Mouse (Mus musculus): ENCODE data around the gene Adra1b. TPM values are rescaled to one million over a fixed set of nuclear protein-coding genes. Genes with fewer than 3 reads are reported as not detected.

Adra1b gene
- polyA plus RNA-seq, 1 experiment from 2014 or later = 1.4 TPM

DNA sequence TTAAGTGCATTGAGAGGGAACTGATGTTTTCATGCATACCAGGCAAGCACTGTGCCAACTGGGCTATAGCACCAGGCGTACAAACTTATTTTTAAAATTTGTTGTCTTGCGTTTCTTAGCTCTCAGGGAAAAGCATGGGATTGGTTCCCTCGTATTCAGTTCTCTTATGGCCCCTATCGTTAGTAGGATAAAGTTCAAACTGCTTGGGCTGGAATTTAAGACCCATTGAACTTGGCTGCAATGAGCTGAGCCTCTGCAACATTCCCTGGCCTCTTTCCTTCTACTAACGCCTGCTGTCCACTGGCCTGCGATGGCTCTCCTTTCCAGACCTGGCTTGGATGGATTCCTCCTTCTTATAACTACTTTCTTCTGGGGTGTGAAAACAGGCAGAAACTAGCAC, 110.6 kb downstream of the Adra1b start:
- Histone ChIP-seq H3K36me3 (no peaks in the 10 kb centered on the region), H3K4me1 (no peaks in the 10 kb centered on the region), H3K27me3 (no peaks in the 10 kb centered on the region), H3K4me3 (no peak overlapping the region), H3K27ac (replicated peaks) (no peak overlapping the region), H3K9me3 (no peaks in the 10 kb centered on the region), H3K4me2 (replicated peaks) (no peak overlapping the region), H3K9ac (replicated peaks) (no peak overlapping the region)
- ATAC-seq (replicated peaks) = no peak
- 87% methylated on average over 6 of the region's 6 CpGs for WGBS

DNA sequence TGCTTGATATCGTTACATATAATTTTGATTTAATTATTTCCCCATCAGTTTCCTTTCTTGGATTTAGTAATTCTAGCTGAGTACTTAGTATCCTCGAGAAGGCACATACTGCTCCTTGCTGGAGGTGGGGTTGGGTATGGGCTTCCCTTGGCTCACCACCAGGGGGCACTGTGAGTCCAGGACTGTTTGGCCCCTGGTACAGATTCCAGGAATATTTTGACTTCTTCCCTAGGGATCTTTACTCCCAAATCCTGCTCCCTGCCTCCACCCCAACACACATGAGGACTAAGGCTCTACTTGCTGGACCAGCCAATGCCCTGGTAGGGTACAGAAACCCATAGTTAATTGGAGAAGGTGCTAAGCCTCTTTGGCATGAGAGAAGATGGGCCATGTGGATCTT, 117.2 kb downstream of the Adra1b start:
- no peaks in the 10 kb centered on the region for H3K36me3 ChIP-seq
- H3K9me3 ChIP-seq = no peaks in the 10 kb centered on the region
- H3K9ac ChIP-seq (replicated peaks) = no peak overlapping the region
- 8% methylated on average over 2 of the region's 2 CpGs for WGBS
- H3K4me2 ChIP-seq (replicated peaks) = no peak overlapping the region
- H3K4me1 ChIP-seq = no peaks in the 10 kb centered on the region
- H3K4me3 ChIP-seq = no peak overlapping the region
- H3K27me3 ChIP-seq = no peaks in the 10 kb centered on the region
- peak; percentile 79 for ATAC-seq (replicated peaks)
- no peak overlapping the region for H3K27ac ChIP-seq (replicated peaks)

DNA sequence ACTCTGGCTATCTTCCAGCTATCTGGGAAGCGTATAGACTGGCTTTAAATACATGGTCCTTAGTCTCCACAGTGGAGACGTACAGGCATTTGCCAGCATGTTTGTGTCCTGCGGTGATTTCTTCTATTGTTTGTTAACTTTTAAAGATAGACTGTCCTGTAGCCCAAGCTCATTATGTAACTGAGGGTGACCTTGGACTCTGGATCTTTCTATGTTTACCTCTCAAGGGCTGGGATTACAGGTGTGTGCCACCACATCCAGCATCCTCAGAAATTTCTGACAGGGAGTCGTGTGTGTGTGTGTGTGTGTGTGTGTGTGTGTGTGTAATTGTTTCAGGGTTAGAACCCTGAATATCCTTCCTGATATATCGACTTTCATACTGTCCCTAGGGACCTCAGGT, 117.9 kb downstream of the Adra1b start:
- Histone ChIP-seq H3K9me3 (no peaks in the 10 kb centered on the region), H3K4me3 (no peak overlapping the region), H3K4me2 (replicated peaks) (no peak overlapping the region), H3K9ac (replicated peaks) (no peak overlapping the region), H3K4me1 (no peaks in the 10 kb centered on the region), H3K27me3 (0 out of 2 replicates have a peak, but pooled peaks cover 2% of the 10 kb centered on the region), H3K27ac (replicated peaks) (no peak overlapping the region), H3K36me3 (no peaks in the 10 kb centered on the region)
- WGBS = 71% methylated on average over 5 of the region's 5 CpGs
- ATAC-seq (replicated peaks) = no peak

DNA sequence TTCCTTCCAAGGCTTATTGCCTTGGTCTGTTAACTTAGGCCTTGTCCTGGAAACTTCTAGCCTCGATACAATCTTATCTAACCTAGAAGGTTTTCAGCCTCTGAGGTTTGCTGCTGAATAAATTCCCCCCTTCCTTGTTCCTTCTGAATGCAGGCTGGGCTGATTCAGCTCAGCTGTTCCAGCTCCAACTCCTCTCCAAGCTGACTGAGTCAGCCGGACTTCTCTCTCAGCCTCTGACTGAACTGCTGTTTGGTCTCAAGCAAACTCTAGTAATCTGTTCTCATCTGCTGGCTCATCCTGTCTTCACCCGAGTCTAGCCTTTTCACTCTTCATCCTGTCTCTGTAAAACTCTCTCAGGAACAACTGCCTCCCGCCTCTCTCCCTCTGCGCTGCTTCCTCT, 121.5 kb downstream of the Adra1b start:
- Histone ChIP-seq H3K27me3 (peaks cover 17% of the 10 kb centered on the region), H3K4me2 (replicated peaks) (no peak overlapping the region), H3K4me1 (peaks cover 8% of the 10 kb centered on the region), H3K27ac (replicated peaks) (no peak overlapping the region), H3K9me3 (no peaks in the 10 kb centered on the region), H3K4me3 (no peak overlapping the region), H3K9ac (replicated peaks) (no peak overlapping the region), H3K36me3 (no peaks in the 10 kb centered on the region)
- ATAC-seq (replicated peaks) = no peak
- WGBS = 80% methylated on average over 5 of the region's 5 CpGs

DNA sequence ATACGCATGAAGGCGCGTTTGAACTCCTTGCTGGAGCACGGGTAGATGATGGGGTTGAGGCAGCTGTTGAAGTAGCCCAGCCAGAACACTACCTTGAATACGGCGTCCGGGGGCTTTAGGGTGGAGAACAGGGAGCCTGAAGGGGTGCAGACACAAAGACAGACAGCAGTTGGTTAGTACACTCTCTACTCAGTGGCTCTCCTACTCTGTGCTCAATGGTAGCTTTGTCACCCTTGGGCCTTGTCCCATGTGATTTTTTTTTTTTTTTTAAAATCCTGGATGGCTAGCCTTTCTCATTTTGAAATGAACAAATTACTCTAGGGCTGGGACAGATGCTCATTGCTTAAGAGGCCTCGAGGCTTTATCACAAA, 124.7 kb downstream of the Adra1b start:
- peak overlapping the region; percentile 39 for H3K4me3 ChIP-seq
- H3K27me3 ChIP-seq = peaks cover 21% of the 10 kb centered on the region
- H3K4me2 ChIP-seq (replicated peaks) = peak overlapping the region; percentile 49
- WGBS = 21% methylated on average over 8 of the region's 8 CpGs
- 0 out of 2 replicates have a peak, but pooled peaks have one; percentile 13 for ATAC-seq (replicated peaks)
- no peak overlapping the region for H3K27ac ChIP-seq (replicated peaks)
- peaks cover 8% of the 10 kb centered on the region for H3K4me1 ChIP-seq
- no peaks in the 10 kb centered on the region for H3K9me3 ChIP-seq
- H3K36me3 ChIP-seq = no peaks in the 10 kb centered on the region
- 0 out of 2 replicates have a peak overlapping the region, but pooled peaks have one; percentile 24 for H3K9ac ChIP-seq (replicated peaks)

DNA sequence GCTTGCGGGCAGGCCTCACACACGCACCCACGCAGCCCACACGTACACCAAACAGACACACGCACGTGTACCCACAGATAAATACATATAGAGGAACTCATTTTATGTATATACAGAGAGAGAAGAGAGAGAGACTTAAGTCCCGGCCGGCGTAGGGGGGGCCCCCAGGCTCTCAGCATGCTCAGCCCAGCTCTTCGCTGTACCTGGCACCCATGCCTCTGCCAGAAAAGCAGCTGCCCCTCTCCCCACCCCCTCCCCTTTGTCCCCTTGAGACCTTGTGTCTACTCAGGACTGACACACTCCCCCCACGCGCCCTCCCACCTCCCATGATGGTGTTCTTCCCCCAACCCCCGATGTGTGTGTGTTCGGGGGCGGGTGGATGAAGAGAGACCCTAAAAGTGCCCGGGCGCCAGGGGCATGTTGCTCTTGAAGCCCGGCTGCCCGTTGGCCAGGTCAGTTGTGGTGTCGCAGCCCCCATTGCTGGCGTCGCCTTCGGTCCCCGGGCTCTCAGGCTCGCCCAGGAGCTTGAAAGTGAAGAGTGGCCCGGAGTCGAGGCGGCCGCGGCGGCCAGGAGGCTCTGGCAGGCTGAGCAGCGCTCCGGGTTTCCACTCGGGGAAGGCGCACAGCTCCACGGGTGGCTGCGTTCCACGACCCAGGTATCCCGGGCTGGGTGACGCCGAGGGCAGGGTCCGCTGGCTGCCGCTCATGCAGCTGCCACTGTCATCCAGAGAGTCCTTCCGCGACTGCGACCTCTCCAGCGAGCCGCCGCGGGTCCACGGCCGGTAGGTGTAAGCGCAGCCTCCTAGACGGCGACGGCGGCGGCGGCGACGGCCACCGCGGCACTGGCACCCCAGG, 125.3 kb downstream of the Adra1b start:
- Histone ChIP-seq H3K9ac (replicated peaks) (peak overlapping the region; percentile 24; the same call in 1 of the 2 replicates), H3K4me3 (peak overlapping the region; percentile 39), H3K4me2 (replicated peaks) (peak overlapping the region; percentile 49), H3K9me3 (no peaks in the 10 kb centered on the region), H3K27ac (replicated peaks) (no peak overlapping the region), H3K4me1 (peaks cover 8% of the 10 kb centered on the region), H3K36me3 (no peaks in the 10 kb centered on the region), H3K27me3 (peaks cover 21% of the 10 kb centered on the region)
- peak; percentile 43 for ATAC-seq (replicated peaks)
- 13% methylated on average over 63 of the region's 63 CpGs for whole genome bisulfite sequencing

DNA sequence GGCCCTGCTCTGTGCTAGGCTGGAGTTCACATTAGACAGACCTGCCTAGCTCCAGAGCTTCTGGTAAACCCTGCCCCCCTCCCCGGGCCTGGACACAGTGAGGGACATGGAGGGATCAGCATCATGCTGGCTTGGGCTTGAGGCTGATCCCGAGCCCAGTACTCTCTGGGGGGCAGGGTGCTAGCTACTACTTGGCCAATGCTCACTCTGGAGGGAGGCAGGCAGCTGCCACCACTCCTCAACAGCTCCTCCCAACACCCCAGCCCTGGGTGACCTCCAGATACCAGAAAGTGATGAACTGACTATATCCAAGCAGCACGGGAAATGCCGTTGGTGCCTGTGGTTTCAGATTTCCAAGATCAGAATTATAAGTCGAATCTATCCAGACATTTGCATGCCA, 127.3 kb downstream of the Adra1b start:
- H3K4me1 ChIP-seq = peaks cover 8% of the 10 kb centered on the region
- no peak overlapping the region for H3K27ac ChIP-seq (replicated peaks)
- no peaks in the 10 kb centered on the region for H3K9me3 ChIP-seq
- 0 out of 2 replicates have a peak, but pooled peaks have one; percentile 29 for ATAC-seq (replicated peaks)
- no peaks in the 10 kb centered on the region for H3K36me3 ChIP-seq
- no peak overlapping the region for H3K4me3 ChIP-seq
- 71% methylated on average over 5 of the region's 5 CpGs for WGBS
- H3K9ac ChIP-seq (replicated peaks) = no peak overlapping the region
- H3K27me3 ChIP-seq = peaks cover 21% of the 10 kb centered on the region
- H3K4me2 ChIP-seq (replicated peaks) = no peak overlapping the region

DNA sequence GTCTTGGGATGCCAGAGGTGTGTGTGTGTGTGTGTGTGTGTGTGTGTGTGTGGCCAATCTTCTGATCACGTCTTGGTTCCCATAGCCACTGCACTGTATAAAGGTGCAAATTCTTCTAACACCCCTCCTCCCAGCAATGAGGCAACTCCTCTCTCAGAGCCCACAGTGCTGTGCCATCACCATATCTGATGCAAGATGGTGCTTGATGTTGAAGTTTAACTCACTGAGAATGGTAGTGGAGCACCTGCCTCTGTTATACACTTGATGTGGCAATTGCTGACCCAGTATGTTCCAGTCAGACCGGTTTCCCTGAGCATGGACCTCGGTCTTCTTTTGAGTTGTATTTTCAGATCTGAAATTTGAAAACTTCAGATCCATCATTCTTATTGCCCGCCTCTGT, 130.9 kb downstream of the Adra1b start:
- 80% methylated on average over 4 of the region's 4 CpGs for WGBS
- Histone ChIP-seq H3K9me3 (no peaks in the 10 kb centered on the region), H3K9ac (replicated peaks) (no peak overlapping the region), H3K36me3 (no peaks in the 10 kb centered on the region), H3K27ac (replicated peaks) (no peak overlapping the region), H3K4me3 (no peak overlapping the region), H3K4me1 (no peaks in the 10 kb centered on the region), H3K27me3 (peaks cover 14% of the 10 kb centered on the region; the same call in 1 of the 2 replicates), H3K4me2 (replicated peaks) (no peak overlapping the region)
- no peak for ATAC-seq (replicated peaks)

DNA sequence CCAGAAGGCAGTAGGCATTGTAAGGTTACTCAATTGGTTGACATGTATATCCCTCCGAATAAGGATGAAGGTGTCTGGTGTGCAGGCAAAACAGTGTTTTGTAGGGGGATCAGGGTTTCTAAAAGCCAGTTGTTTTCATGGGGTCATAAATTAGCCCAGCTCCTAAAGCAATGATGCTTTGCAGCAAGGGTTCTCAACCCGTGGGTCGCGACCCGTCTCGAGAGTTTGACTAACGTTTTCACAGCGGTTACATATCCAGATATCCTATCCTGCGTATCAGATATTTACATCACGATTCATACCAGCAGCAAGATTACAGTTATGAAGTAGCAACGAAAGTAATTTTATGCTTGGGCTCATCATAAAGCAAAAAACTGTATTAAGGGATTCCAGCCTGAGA, 133.3 kb downstream of the Adra1b start:
- Histone ChIP-seq H3K4me2 (replicated peaks) (no peak overlapping the region), H3K4me1 (no peaks in the 10 kb centered on the region), H3K9me3 (no peaks in the 10 kb centered on the region), H3K9ac (replicated peaks) (no peak overlapping the region), H3K27ac (replicated peaks) (no peak overlapping the region), H3K27me3 (peaks cover 11% of the 10 kb centered on the region), H3K4me3 (no peak overlapping the region), H3K36me3 (no peaks in the 10 kb centered on the region)
- WGBS = 76% methylated on average over 11 of the region's 11 CpGs
- no peak for ATAC-seq (replicated peaks)

DNA sequence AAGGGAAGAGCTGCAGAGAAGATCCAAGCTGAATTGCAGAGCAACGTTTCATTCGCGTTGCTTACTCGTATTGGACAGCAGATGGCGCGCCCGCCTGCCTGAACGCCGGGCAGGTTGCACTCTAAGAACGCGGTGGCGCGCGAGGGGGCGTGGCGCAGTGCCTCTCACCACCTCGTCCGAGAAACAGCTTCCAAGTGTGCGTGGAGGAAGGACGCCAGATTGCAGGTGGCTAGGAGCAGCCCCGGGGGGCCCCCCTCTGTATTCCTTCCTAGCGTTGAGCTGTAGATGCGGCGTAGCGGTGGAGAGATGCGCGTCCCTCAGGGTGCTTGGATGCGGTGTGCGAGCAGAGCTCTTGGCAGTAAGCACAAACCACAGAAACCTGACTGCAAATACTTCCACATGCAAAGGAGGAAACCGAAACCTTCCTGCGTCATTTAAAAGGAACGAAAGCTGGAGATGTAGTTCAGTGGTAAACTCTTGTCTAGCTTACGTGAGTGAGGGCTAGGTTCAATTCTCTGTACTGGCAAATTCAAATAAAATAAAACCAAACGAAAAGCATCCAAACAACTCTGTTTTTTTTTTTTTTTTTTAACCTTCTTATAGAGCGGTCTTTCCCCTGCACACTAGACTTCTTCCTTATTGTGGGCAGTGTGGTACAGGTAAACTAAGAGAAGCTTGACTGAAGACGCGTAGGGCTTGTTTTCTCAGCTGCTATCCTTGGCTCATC, 133.9 kb downstream of the Adra1b start:
- Histone ChIP-seq H3K4me3 (peak overlapping the region; percentile 56), H3K4me2 (replicated peaks) (peak overlapping the region; percentile 81), H3K27me3 (peaks cover 11% of the 10 kb centered on the region), H3K9ac (replicated peaks) (peak overlapping the region; percentile 54; the same call in 1 of the 2 replicates), H3K4me1 (no peaks in the 10 kb centered on the region), H3K27ac (replicated peaks) (no peak overlapping the region), H3K9me3 (no peaks in the 10 kb centered on the region), H3K36me3 (no peaks in the 10 kb centered on the region)
- 6% methylated on average over 37 of the region's 37 CpGs for WGBS
- ATAC-seq (replicated peaks) = peak; percentile 94

DNA sequence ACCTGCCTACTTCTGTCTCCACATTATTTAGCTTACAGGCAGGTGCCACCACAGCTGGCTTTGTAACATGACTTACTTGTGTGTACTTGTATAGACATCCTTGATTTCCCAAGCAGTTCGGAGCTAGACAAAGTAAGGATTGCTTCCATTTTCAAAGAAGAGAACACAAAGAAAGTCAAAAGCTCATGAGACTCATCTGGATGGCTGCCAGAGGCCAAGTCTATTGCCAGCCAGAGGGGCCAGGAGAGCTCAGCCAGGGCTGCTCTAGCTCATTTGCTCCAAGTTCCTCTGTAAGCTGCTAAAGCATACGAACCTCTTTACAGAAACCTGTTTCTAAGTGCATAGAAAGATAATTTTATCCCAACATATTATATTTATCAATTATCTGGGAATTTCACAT, 142.6 kb downstream of the Adra1b start:
- Histone ChIP-seq H3K27ac (replicated peaks) (no peak overlapping the region), H3K27me3 (0 out of 2 replicates have a peak, but pooled peaks cover 4% of the 10 kb centered on the region), H3K4me2 (replicated peaks) (no peak overlapping the region), H3K4me1 (no peaks in the 10 kb centered on the region), H3K36me3 (no peaks in the 10 kb centered on the region), H3K4me3 (no peak overlapping the region), H3K9me3 (no peaks in the 10 kb centered on the region), H3K9ac (replicated peaks) (no peak overlapping the region)
- ATAC-seq (replicated peaks) = no peak
- 52% methylated on average over 2 of the region's 2 CpGs for WGBS

DNA sequence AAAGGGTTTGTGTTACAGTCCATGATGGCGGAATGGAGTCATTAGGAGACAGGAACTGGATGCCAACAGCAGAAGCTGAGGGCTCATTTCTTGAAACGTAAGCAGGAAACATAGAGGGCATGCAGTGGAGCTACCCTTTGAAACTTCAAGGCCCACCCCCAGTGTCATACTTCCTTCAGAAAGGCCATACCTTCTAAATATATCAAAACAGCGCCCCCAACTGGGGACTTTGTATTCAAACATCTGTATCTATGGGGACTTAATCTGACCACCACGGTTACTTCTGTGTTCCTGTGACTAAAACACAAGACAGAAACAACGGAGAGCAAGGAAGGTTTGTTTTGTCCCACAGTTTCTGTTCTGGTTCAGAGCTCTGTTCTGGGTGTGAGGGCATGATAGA, 145.6 kb downstream of the Adra1b start:
- Histone ChIP-seq H3K27ac (replicated peaks) (no peak overlapping the region), H3K4me3 (no peak overlapping the region)
- WGBS = 66% methylated on average over 5 of the region's 5 CpGs

More for the DNA sequence above, 145.6 kb downstream of the Adra1b start:
- Histone ChIP-seq H3K4me1 (no peaks in the 10 kb centered on the region), H3K9me3 (no peaks in the 10 kb centered on the region), H3K9ac (replicated peaks) (no peak overlapping the region), H3K36me3 (no peaks in the 10 kb centered on the region), H3K4me2 (replicated peaks) (no peak overlapping the region), H3K27me3 (0 out of 2 replicates have a peak, but pooled peaks cover 4% of the 10 kb centered on the region)
- no peak for ATAC-seq (replicated peaks)
